Mouse (Mus musculus) urinary bladder, postnatal 4 days (tissue): ENCODE results near the gene Epo.

ENCODE experiments used
- DNase-seq, 2 experiments: peaks; one replicate each; pipeline ENCODE4 v3.0.0; 2021 to 2022; ENCODE audit warnings: low spot score in 2 of 2

The Epo gene

DNA sequence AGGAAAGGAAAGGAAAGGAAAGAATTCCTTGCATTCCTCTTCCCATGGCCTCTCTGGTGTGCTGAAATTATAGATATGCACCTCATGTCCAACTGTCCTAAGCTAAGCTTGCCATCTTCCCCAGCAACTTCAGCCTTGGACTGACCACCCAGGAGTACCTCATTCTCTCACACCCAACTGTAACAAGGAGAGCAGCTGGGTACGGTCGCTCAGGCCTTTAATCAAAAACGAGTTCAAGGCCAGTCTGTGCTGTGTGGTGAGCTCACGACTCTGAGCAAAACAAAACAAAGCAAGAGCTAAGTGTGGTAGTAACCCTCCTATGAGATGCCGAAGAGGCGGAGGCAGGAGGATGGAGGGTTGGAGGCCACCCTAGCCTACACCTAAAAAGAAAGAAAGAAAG is 7.9 kb upstream of the Epo start:
- DNase-seq = peak in 1 of 2 experiments; percentile 40

DNA sequence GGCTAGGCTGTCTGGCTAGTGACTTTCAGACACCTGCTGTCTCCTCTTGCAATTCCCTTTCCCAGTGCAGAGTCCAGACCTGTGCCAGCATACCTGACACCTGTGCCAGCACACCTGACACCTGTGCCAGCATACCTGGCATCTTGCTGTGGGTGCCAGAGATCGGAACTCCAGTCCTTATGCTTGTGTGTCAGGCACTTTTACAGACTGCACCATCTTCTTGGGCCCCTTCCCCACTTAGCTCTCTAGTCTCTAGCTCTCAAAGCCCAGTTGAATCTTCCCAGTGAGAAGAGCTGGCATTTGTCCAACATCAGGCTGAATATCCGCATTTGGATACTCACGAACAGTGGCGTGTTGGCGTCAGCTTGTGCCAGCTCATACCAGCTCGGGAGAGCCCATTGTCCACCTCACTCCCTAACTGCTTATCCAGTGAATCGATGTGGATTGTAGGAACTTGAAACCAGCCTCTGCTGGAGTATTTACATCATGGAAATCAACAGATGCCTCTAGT is 6.3 kb upstream of the Epo start:
- DNase-seq = peak in 1 of 2 experiments; percentile 58

DNA sequence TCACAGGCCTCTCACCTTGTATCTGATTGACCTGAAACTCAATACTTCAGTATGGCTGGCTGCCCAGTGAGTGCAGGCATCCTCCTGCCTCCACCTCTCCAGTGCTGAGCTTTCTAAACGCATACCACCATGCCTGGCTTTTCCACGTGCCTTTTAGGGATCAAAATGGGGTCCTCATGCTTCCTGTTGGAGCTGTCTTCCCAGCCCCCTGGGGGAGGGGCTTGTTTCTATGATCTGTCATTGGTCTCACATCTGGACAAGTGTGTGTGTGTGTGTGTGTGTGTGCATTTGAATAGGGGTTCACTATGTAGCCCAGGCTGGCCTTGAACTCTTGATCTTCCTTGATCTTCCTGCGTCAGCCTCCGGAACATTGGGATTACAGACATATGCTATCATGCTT is 4.4 kb upstream of the Epo start:
- no peak for DNase-seq

DNA sequence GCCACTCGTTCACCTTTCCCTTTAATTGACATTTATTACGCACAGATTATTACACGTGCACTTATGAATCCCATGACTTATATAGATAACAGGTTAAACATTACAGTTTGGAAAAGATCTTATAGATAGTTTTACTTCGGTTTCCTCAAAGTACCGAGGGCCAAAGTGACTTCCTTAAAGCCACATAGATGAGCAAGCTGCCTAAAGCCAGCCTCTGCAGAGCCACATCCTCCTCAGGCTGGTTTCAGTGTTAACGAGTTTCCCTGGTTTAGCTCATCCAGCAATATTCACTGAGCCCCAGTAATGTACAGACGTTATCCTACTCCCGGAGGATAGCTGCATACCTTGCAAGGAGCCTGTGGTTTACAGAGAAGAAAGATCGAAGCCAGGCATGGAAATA is 2.3 kb upstream of the Epo start:
- DNase-seq = no peak

GRCm38 (mm10) chr5:137534762-137535161 is 1.7 kb upstream of the Epo start:
- DNase-seq = no peak

- DNase-seq = no peak
These were observed 280 bp downstream of the Epo start for GRCm38 (mm10) chr5:137532808-137533116.

- no peak for DNase-seq
These were observed 773 bp downstream of the Epo start for GRCm38 (mm10) chr5:137532131-137532807.

DNA sequence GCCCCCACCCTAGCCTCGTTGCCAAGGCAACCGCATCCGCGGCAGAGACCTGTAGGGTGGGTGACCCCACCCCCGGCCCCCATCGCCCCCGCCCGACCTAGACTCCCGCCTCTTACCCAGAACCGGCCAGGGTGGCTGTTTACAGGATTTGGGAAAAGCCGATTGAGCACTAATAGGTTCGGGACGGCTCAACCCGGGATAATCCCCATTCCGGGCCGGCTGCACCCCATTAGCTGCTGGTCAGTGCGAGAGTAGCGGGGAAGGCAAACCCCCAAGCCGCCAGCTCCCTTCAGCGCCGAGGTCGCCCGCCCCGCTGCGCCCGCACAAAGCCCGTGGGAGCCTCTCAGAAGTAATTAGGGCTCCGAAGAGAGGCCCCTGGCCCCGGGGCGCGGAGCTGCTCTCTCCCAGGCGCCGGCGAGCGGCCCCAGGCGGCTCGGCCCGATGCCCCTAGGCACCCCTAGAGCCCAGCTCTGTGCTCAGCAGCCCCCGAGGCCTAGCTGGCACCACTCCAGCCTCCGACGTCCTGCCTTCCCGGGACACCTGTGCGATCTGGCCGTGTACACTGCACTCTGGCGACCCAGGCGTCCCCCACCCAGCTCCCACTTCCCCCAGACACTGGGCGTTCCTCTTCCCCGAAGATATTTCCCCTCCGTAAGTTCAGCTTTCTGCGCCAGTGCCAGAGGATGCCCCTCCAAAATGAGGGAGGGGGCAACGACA is 1.5 kb downstream of the Epo start:
- no peak for DNase-seq

DNA sequence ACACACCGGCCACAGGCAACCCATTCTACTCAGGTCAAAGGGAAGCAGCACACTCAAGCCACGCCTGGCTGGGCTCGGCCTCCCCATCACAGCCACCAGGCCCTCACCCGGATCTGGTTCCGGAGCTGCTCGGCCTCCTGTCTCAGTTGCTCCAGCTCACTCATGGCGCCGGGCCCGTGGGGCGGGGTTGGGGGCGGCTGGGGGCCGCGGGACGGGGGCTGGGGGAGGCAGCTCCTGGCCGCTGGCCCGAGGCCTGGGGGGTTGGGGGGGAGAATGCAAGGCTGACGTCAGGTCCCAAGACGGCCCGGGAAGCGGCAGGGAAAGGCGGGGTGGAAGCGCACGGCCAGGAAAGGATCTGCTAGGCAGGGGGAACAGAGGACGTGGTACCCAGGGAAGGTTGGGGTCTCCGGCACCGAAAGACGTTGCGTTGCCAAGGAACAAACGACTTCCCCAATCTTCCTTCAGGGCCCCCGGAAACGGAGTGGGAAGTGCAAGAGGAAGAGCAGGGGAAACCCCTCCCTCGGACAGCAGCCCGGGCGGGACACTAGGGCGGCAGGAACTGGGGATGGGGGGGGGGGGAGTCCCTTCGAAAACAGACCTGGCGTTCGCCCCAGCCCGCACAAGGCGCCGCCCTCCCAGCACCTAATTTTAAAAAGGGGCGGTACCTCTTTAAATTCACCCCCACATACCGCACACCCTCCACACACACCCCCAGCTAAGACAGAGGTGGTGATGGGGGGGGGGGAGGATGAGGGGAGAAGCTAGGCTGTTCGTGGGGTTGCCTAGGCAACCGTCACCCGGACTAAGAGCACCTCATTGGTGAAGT is 2.2 kb downstream of the Epo start:
- peak; percentile 74 to 85 for DNase-seq

GRCm38 (mm10) chr5:137530075-137530474 is 3.0 kb downstream of the Epo start:
- no peak for DNase-seq

- no peak for DNase-seq
These were observed 3.6 kb downstream of the Epo start for GRCm38 (mm10) chr5:137529221-137529995.

DNA sequence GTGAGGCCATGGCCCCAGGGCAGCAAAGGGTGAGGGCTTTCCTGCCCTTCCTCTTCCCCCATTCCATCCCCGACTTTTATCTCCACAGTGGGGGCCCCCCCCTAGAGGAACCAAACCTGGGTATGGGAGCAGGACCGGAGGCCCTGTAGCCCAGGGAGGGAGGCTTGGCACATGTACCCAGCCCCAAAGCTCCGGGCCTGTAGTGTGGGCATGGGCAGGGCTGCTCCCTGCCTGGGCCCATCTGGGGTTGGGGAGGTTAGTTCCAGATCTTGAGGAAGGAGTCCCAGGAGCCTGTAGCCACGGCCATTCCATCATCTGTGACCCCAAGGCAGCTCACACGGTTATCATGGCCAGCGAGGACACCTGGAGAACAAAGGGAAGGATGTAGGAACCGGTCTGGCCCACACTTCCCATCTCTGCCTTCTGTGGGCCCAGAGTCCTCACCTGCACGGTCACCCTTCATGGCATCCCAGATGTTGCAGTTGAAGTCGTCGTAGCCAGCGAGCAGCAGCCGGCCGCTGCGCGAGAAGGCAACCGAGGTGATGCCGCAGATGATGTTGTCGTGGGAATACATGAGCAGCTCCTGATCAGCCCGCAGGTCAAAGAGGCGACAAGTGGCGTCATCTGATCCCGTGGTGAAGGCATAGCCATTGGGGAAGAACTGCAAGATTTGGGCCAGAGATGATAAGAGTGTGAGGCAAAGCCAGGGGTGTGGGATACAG is 4.6 kb downstream of the Epo start:
- DNase-seq = no peak

GRCm38 (mm10) chr5:137527413-137527812 is 5.6 kb downstream of the Epo start:
- DNase-seq = no peak

DNA sequence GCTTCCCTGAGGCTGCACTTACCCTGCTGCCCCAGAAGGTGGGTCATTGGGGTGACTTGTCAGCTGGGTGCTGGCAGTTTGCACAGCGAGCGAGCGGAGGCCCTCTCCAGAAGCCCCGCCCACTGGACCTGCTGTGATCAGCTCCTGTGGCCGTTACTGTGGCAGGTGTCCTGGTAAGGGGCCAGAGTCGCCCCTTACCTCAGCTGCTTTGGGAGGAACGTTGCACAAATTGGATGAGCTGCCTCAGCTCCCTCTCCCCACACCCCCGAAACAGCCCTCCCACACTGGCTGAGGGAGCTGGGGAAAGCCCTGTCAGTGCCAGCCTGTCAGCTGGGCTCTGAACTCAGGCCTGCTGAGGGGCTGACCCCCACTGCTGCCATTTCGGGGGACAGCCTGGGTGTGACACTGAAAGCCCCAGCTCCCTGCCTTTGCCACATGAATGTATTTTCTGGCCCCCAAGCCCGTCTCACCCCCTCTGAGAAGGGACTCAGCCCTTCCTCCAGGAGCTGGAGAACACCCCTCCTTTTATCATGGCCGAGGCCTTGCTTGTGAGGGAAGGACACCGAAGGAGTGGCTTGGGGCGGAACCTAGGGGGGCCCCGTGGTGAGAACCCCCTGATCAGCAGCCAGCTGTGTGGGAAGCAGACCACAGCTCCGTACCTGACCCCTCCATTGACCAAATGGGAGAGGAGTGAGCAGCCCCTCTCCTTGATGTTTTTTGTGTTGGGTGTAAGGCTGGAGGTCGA is 6.7 kb downstream of the Epo start:
- DNase-seq = no peak

DNA sequence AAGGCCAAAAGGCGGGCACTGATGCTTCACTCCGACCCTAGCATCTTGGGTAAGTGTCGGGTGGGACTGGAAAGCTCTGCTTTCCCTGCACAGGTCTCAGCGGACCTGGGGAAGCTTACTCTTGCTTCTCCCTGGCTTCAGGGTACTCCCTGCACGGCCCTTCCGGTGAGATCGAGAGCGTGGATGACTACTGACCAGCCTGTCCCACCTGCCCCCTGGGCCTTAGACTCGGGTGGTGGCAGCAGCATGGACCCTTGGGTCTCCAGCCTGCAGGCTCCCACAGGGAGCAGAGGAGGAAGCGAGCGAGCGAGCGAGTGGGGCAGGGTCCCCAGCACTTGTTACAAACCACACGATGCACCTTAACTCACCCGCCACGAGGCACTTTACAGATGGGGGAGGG is 7.5 kb downstream of the Epo start:
- no peak for DNase-seq

GRCm38 (mm10) chr5:137524671-137525070 is 8.4 kb downstream of the Epo start:
- DNase-seq = no peak

DNA sequence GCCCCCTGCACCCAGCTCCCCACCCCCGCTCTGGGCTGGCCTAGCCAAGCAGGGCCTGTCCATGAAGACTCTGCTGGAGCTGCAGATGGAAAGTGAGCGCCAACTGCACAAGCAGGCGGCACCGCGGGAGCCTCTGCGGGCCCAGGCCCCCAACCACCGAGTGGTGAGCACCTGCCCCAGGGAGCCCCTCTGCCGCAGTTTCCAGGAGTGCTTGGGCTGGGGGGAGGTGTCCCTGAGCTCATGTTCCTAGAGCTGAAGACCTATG is 8.9 kb downstream of the Epo start:
- DNase-seq = no peak

DNA sequence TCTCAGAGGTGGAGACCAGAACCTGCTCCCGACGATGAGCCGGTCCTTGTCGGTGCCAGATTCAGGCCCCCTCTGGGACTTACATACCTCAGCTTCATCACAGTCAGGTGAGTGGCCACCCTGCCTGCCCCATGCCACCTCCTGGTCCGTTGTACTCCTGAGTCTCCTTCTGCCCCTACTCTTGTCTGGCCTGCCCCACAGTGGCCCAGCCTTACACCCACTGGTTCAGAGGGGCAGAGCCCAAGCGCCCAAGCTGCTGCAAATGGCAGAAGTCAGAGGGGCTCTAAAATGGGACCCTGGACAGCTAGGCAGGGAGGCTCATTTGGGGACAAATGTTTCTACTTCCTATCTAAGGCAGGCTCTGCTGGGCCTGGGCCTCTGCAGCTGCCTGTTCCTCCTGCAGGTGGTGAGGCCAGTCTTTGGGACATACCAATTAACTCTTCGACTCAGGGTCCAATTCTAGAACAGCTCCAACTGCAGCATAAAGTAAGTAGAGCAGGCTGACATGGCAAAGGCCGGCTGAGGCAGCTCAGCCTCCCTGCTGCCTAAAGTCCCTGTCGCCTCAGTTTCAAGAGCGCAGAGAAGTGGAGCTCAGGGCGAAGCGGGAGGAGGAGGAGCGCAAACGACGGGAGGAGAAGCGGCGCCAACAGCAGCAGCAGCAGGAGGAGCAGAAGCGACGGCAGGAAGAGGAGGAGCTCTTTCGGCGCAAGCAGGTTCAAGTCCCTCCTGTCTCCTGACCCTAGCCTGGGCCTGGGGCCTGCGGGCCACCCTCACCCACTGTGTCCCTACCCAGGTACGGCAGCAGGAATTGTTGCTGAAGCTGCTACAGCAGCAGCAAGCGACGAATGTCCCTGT is 9.4 kb downstream of the Epo start:
- no peak for DNase-seq

DNA sequence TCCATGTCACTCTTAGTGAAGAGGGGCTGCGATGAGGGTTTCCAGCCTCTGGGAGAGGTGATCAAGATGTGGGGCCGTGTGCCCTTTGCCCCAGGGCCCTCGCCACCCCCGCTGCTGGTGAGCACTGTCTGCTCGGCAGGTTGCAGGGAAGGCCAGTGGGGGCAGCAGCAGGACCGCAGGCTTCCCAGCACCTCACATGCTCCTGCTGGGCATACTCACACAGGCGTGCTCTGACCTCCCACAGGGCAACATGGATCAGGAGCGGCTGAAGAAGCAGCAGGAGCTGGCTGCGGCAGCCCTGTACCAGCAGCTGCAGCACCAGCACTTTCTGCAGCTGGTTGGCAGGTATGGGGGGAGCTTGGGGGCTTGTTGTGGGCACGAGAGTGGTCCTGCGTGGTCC is 10.3 kb downstream of the Epo start:
- DNase-seq = no peak

DNA sequence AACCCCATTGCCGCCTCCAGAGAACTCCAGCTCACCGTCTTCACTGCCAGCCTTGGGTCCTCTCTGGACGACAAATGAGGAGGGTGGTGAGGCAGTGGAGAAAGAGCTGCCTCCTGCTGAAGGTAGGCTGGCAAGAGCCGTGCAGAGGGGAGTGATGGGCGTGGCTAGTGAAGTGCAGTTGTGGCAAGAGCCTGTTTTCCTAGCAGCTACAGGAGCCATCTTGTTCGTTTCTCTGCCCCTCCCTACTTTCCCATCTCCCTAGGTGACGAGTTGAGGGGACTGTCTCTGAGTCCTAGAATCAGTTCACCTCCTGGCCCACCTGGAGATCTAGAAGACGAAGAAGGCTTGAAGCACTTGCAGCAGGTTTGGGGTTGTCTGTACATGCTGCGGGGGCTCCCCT is 11.2 kb downstream of the Epo start:
- DNase-seq = no peak
